Mouse (Mus musculus) retina, adult 2 months (tissue): Measurements from ENCODE around the gene Gm17364.
"Not testable (repeated sequence)": the region's sequence is repeated elsewhere in the genome, so short reads cannot be mapped to it uniquely, and the experiment has no call there.

Experiments
- DNase-seq: peaks from one replicate; pipeline ENCODE4 v3.0.0-alpha.2; 2012; ENCODE audit warnings: low read depth, low spot score

Gm17364 gene

DNA sequence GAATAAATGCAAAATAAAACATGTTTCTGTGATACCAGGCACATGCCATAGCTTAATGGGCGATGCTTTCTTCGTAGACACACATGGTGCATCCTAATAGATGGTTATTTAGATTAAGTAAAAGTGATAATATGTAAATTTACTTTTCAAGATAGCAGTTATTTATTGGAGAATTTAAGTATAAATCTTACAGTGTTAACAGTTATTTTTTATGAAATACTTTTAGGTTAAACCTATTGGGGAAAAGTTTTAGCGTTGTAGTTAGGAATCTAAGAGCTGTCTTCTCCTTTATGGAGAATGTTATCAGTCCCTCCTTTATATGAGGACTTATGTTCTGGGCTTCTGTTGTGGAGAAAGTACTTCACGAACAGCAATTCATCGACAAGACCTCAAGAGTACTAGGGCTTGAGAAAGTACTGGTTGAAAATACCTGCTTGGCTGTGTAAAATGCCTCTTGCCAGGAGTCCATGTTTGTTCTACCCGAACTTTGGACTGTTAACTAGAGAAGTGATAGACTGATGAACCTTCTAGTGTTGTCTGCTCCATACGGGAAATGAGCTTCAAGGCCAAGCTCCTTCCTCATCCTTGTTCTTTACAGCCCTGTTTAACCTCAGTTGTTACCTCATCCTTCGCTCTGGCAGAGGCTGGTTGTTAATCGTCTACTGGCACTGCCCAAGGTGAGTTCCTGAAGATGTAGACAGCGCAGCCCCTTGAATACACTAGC lies at the start of gene Gm17364:
Gm17364 (minus strand) TSS at position 51 of the 724 bp plus-strand sequence.
- no peak for DNase-seq

GRCm38 (mm10) chr13:41321433-41321832 lies 47.7 kb upstream of the Gm17364 start:
- no peak for DNase-seq

- no peak for DNase-seq
Observed at GRCm38 (mm10) chr13:41320749-41321148, 47.0 kb upstream of the Gm17364 start.

GRCm38 (mm10) chr13:41302716-41303115 lies 28.9 kb upstream of the Gm17364 start:
- DNase-seq, result peak; percentile 62

DNA sequence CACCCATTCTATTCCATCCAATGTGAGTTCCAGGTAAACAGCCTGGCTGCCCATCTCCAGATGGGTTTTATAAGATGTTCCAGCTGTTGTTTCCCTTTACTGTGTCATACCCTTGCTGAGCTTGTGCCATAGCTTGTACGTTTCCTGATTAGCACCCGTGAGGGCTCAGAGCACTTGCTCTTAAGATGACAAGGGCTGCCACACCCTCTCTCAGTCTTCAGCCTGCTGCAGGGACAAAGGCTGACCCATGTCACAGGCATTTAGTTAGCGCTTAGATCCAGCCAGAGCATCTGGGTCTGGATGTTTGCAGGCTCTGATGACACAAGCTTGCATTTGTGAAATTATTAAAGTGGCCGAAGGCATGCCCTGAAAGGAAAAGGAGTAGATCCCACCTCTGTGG lies 26.3 kb upstream of the Gm17364 start:
- no peak for DNase-seq

DNA sequence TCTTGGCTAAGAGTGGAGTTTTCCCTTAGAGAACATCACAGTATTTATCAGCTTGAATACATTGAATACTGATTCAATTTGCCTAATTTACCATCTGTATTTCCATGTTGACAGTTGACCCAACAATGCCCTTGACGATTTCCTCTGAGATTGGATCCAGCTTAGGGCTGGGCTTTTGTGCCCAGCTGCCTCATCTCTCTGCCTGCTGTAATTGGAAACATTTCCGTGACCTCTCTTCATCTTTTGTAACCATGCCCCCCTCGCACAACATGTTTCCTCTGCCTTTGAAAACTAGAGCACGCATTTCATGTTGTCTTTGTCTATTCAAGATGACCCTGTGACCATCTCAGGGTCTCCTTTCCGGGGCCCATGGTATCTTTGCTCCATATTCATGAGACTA lies 25.2 kb upstream of the Gm17364 start:
- DNase-seq, result no peak

DNA sequence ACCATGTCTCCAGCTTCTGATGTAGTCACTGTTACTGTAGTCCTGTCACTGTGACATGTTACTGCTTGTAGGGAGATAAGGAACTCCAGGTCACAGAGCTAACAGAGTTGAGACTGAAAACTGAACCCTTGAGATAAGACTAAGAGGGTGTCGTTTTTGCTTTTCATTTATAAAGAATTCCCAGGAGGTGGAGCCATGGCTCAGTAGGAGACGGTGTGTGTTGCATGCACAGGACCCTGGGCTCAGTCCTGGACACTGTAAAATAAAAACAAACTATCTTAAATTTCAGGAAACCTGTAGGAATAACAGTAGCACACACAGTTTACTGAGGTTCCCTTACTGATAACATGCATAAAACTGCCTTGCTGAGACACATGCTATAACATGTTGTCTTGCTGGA lies 24.8 kb upstream of the Gm17364 start:
- DNase-seq, result no peak

DNA sequence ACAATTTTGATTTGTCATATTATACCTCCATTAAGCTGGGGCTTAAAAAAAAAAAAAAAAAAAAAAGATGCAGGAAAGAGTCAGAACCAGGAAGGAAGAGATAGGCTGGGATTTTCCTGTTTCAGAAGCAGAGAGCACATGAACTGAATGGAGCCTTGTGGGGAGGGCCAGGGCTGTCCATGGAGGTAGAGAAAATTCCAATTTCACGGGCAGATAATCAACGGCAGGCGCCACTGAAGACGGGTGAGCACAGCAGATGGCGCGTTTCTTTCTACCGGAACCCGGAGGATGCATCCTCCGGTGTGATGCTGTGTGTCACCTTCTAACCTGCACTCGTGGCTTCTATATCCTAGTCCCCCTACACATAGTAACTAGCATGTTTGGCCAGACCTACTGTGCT lies 22.6 kb upstream of the Gm17364 start:
- no peak for DNase-seq

DNA sequence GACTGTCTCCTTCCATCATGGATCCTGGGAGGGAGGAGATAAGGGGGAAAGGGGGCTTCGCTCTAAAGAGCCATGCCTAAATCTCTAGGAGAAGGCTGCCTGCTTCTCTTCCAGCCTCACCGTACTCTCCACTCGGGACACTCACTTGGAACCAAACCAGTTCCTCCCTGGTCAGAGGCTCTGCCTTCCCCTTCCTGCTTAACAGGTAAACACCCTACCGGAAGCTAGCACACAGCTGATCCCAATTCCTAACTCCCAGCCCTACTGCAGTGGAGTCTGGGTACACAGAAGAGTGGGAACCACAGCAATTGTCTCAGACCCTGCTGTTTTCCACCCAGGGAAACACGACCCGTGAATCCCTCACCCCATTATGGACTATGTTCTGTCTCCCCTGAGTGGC lies 22.1 kb upstream of the Gm17364 start:
- DNase-seq, result no peak

- no peak for DNase-seq
Observed at GRCm38 (mm10) chr13:41293595-41293994, 19.8 kb upstream of the Gm17364 start.

DNA sequence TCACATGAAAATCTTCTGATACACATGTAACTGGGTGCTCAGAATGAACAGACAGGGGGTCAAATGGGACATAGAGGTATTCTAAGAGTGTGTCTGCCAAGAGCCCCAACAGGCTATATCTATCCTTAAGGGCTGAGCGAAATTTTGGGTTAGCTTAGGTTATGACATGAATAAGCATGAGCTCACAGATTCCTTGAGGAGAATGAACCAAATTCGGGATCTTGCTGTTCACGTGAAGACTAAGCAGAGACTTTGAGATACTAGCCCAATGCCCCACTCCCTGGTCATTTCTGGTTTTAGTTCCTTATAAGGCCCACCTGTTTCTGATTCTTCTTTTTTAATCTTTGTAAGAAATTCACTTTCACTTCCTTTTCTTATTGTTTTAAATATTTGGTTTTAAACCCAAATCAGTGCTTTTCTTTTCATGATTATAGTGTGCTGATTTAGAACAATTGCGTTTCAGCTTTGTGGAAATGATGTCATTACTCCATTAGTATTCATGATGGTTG lies 17.7 kb upstream of the Gm17364 start:
- DNase-seq, result no peak

GRCm38 (mm10) chr13:41286285-41286684 lies 12.5 kb upstream of the Gm17364 start:
- DNase-seq, result no peak

- no peak for DNase-seq
Observed at GRCm38 (mm10) chr13:41285448-41285847, 11.7 kb upstream of the Gm17364 start.

- DNase-seq, result peak; percentile 50
Observed at GRCm38 (mm10) chr13:41283256-41283655, 9.5 kb upstream of the Gm17364 start.

- no peak for DNase-seq
Observed at GRCm38 (mm10) chr13:41280696-41281095, 6.9 kb upstream of the Gm17364 start.

DNA sequence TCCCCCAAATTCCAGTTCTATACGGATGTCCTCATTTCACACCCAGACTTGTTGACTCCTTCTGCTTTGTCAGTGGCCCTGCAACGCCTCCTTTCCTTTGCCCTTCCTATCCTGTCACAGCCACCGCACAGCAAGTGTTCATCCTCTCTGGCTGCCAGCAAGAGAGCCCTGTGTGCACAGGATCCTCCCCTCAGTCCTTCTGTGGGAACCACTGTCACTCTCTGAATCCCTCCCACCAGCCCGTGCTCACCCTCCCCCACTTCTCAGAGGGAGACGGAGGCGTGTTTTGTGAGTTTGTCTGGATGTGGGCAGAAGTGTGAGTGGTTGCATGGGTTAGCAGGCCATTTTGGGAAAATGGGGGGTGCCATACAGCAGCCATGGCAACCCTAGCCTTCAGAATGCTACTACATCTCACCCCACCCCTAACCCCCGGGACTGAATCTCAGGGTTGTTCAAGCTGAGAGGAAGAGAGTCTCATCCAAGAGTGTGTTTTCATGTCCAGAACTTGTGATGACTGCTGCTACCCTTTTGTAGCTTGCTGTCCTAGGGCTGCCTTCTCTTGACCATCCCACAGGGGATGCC lies 5.9 kb downstream of the Gm17364 start:
- no peak for DNase-seq

DNA sequence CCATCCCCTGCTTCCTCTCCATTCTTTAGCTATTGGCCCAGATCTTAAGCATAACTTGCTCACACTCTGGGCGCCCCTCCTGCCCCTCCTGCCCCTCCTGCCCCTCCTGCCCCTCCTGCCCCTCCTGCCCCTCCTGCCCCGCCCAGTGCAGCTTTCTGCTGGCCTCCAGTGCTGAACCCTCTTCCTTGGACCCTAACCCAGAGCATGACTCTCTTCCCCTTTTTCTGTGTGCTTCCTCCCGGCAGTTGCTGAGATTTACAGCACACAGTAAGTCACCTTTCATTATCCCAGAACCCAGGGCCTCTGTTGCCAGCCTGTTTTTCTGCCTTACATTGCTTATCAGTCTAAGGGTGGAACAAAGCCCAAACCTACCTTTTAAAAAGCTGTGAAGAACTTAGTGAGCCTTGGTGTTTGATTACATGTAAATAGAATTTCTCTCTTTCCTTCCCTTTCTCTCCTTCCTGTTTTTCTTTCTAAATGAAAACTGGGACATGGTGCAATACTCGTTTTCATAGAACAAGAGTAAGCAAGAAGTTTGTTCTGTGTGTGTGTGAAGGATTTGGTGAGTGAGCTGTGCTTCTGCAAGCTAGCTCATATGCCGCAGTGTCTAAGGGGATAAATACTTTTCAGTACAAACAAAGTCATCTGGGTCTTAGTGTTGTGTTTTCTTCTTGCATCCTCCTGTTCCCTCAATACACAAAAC lies 10.3 kb downstream of the Gm17364 start:
- no peak for DNase-seq

GRCm38 (mm10) chr13:41261617-41262016 lies 12.2 kb downstream of the Gm17364 start:
- not testable (repeated sequence) for DNase-seq

- DNase-seq, result no peak
Observed at GRCm38 (mm10) chr13:41257851-41258250, 15.9 kb downstream of the Gm17364 start.

DNA sequence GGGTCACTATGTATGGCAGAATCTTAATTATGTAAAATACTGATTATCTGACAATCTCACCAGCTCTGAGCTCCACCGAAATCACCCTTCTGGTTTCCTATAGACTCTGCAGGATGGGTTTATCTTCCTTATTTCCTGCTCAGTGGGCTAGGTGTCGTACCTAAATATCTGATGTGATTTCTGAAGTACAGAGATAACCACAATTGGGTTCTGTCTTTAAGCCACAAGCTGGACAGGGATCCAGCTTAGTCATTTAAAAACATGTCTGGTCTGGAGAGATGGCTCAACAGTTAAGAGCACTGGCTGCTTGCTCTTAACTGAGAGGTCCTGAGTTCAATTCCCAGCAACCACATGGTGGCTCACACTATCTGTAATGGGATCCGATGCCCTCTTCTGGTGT lies 16.8 kb downstream of the Gm17364 start:
- no peak for DNase-seq

DNA sequence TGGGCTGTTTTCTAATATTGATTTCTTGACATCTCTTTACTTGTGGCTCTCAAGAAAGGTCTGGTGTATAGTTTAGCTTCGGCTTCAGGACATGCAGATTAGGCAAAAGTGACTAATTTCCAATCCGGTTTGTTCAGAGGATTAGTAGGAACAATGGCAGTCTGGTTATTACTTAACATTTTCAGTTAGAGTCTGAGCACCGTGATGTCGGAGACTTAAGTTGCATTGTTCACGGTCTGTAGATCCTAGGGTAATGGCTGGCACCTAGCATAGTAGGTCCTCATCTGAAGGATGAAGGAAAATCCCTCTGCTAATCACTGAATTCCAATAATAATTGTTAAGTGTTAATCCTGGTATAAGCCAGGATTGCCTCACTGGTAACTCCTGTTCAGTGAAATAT lies 17.7 kb downstream of the Gm17364 start:
- no peak for DNase-seq

DNA sequence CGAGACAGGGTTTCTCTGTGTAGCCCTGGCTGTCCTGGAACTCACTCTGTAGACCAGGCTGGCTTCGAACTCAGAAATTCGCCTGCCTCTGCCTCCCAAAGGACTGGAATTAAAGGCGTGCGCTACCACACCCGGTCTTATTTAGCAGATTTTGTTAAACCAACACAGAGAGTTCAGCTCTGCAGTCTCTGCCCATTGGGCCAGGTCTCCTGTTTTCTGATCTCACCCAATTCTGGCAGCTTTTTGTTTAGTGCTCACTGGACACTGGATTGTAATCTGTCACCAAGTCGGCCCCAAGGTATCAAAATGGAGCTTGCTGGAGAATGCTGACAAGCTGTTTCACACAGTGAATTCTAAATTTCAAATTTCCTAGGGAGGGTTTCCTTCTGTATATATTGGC lies 21.0 kb downstream of the Gm17364 start:
- DNase-seq, result no peak

GRCm38 (mm10) chr13:41252141-41252540 lies 21.6 kb downstream of the Gm17364 start:
- no peak for DNase-seq
